Mouse (Mus musculus) lung, adult 2 months (tissue): ENCODE results near the gene Cenpj. TPM values are rescaled to one million over a fixed set of nuclear protein-coding genes. Genes with fewer than 3 reads are reported as not detected.
A peak's percentile ranks its signal among the peaks of the same experiment; 100 is the strongest.

ENCODE experiments used
- DNase-seq: peaks from one replicate; pipeline ENCODE4 v3.0.0; 2022
- H3K4me1 ChIP-seq: fragments of 200-500 bp; 2 replicates; pipeline ENCODE4 v1.6.1; 2011; ENCODE audit warnings: low read length; ENCODE audit not compliant: control insufficient read depth, insufficient read depth
- H3K4me3 ChIP-seq: fragments of 200-500 bp; replicated peaks from 2 replicates; pipeline ENCODE3; 2011; ENCODE audit warnings: low read depth, mild to moderate bottlenecking, control low read depth, low read length; ENCODE audit errors: extremely low read depth
- CTCF ChIP-seq: fragments of 200-500 bp; IDR thresholded peaks from 2 replicates; pipeline ENCODE4 v1.5.1; 2011; ENCODE audit warnings: mild to moderate bottlenecking, low read length, control low read depth; ENCODE audit not compliant: insufficient read depth
- POLR2A ChIP-seq: fragments of 200-500 bp; IDR thresholded peaks from 2 replicates; pipeline ENCODE4 v1.6.1; 2011; ENCODE audit warnings: low read depth, mild to moderate bottlenecking, control low read depth, low read length, borderline replicate concordance; ENCODE audit errors: extremely low read depth
- WGBS: fragments of 180-500 bp; shearing (Covaris S2); methylation state at CpG from one replicate; pipeline ENCODE4 v1.1.7; 2018; 5-methylcytosine and 5-hydroxymethylcytosine counted together
- polyA plus RNA-seq: library from polyadenylated mRNA; depleted of rRNA; stranded (reverse); fragments of >200 nt; gene quantifications from 2 replicates; pipeline ENCODE4 v1.2.3, GENCODE M21; 2012

Cenpj gene
- polyA plus RNA-seq, 1 experiment = 3.3 TPM

DNA sequence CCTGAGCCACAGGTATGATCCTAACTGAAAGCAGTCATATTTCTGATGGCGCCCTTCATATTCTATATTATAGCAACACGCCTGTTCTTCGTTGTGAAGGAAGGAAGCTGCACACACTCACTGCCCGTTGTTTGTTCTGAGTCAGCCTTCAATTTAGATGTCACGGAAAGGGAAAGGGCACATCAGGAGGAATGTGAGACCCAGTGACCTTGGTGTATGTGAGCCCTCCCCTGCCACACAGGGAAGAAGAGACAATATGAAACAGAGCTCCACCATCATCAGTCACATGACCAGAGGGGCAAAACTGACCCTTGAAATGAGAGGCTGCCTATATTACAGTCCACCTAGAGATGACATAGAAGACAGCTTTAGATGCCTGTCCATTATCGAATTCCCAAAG lies 7.1 kb upstream of the Cenpj start:
- 71% methylated on average over 6 of the region's 6 CpGs for WGBS
- TF ChIP-seq CTCF (no peak), POLR2A (no peak)
- H3K4me3 ChIP-seq = no peak overlapping the region
- peaks cover 4% of the 10 kb centered on the region; the same call in 1 of the 2 replicates for H3K4me1 ChIP-seq
- no peak for DNase-seq

- no peak for DNase-seq
- H3K4me1 ChIP-seq = peaks cover 7% of the 10 kb centered on the region; the same call in 1 of the 2 replicates
- WGBS = 63% methylated on average over 5 of the region's 5 CpGs
- no peak overlapping the region for H3K4me3 ChIP-seq
- no peak for TF ChIP-seq POLR2A
- no peak for TF ChIP-seq CTCF
Observed at GRCm38 (mm10) chr14:56581117-56581516, 5.9 kb upstream of the Cenpj start.

DNA sequence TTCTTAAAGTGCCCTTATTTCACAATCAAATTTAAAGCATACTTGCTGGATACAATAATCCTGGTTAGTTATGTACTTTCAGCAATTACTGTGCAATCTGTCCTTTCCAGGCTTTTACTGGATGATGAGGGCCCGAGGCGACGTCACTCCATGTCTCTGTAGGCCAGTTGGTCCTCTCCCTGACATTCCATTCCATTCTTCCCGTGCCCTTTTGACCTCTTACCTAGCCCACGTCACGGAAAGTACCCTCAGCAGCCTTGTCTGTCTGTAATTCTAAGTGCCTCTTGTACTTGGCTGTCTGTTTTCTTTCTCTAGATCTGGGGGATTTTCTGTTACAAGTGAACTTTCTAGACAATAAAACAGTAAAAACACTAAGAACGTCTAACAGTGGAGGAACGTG lies 3.8 kb upstream of the Cenpj start:
- no peak overlapping the region for H3K4me3 ChIP-seq
- TF ChIP-seq CTCF (no peak), POLR2A (no peak)
- DNase-seq = no peak
- peaks cover 9% of the 10 kb centered on the region; the same call in 1 of the 2 replicates for H3K4me1 ChIP-seq
- 59% methylated on average over 8 of the region's 8 CpGs for WGBS

DNA sequence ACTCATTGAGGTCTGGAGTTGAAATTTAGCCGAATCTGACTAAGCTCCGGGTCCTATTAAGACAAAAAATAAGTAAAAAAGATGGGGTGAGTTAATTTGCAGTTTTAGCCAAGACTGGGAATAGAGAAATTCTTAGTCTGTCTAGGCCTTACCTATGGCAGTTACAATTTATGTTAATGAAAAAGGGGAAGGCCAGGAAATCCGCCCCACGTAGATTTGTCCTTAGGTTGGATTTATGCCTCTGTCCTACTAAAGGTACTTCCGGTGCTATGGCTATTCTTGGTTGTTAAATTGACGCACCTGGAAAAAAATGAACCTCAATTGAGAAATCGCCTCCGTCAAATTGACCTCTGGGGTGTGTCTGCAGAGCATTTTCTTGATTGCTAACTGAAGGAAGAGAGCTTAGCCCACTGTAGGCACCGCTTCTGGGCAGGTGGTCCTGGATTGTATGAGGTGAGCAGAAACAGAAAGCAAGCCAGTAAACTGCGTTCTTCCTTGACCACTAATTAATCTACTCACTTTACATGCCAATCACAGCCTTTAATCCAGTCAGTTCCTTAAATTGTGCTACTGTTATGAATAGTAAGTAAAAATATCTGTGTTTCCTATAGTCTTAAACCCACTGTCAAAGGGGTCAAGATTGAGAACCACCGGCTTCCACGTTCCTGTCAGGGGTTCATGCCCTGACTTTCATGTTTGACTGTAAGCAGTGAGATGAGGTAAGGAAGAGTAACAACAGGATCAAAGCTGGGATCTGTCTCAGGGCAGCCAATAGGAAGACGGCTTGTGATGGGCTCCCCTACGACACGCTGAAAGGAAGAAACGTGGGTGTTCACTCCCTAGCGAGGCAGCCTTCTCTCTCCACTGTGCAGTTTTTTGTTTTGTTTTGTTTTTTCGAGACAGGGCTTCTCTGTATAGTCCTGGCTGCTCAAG lies 1.0 kb upstream of the Cenpj start:
- peak overlapping the region; percentile 83 for H3K4me3 ChIP-seq
- H3K4me1 ChIP-seq = peaks cover 9% of the 10 kb centered on the region; the same call in 1 of the 2 replicates
- no peak for TF ChIP-seq CTCF
- TF ChIP-seq POLR2A = no peak
- no peak for DNase-seq
- 42% methylated on average over 18 of the region's 18 CpGs for WGBS

- TF ChIP-seq CTCF (no peak), POLR2A (no peak)
- Histone ChIP-seq H3K4me3 (no peak overlapping the region), H3K4me1 (peaks cover 8% of the 10 kb centered on the region; the same call in 1 of the 2 replicates)
- WGBS = 74% methylated on average over 2 of the region's 2 CpGs
- no peak for DNase-seq
Observed at GRCm38 (mm10) chr14:56572546-56572945, 2.7 kb downstream of the Cenpj start.

- peak; percentile 30; the same call in 1 of the 2 replicates for TF ChIP-seq POLR2A
- TF ChIP-seq CTCF = no peak
- Histone ChIP-seq H3K4me1 (peaks cover 7% of the 10 kb centered on the region; the same call in 1 of the 2 replicates), H3K4me3 (peak overlapping the region; percentile 93)
- under 1% methylated on average over 59 of the region's 59 CpGs for WGBS
- peak; percentile 93 for DNase-seq
Observed at GRCm38 (mm10) chr14:56571310-56572093, 3.7 kb downstream of the Cenpj start.

- Histone ChIP-seq H3K4me1 (0 out of 2 replicates have a peak, but pooled peaks cover 3% of the 10 kb centered on the region), H3K4me3 (no peak overlapping the region)
- no peak for TF ChIP-seq CTCF
- TF ChIP-seq POLR2A = no peak
- WGBS = 70% methylated on average over 4 of the region's 4 CpGs
- no peak for DNase-seq
Observed at GRCm38 (mm10) chr14:56569041-56569440, 6.2 kb downstream of the Cenpj start.

- WGBS = 41% methylated on average over 7 of the region's 7 CpGs
- TF ChIP-seq POLR2A (no peak), CTCF (no peak)
- no peak for DNase-seq
- H3K4me1 ChIP-seq = 0 out of 2 replicates have a peak, but pooled peaks cover 3% of the 10 kb centered on the region
- H3K4me3 ChIP-seq = no peak overlapping the region
Observed at GRCm38 (mm10) chr14:56567476-56567875, 7.7 kb downstream of the Cenpj start.

DNA sequence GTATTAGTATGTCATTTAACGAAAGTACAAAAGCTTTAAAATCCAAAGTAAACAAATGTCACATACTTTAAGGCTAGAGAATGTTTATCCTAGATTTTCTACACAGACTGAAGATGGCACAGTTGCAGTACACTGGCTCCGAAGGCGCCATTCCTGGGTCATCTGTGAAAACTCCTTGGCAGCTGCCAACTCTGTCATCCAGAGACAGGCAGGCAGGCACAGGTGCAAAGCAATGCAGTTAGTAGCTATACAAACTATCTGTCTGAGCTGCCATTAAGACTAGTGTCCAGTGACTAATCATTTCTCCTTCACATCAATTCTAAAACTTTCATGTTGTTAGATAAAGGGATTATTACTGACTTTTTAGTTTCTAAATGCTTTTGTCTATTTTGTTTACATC lies 16.1 kb downstream of the Cenpj start:
- no peak for TF ChIP-seq POLR2A
- DNase-seq = no peak
- H3K4me1 ChIP-seq = no peaks in the 10 kb centered on the region
- 74% methylated on average over 3 of the region's 3 CpGs for WGBS
- H3K4me3 ChIP-seq = no peak overlapping the region

DNA sequence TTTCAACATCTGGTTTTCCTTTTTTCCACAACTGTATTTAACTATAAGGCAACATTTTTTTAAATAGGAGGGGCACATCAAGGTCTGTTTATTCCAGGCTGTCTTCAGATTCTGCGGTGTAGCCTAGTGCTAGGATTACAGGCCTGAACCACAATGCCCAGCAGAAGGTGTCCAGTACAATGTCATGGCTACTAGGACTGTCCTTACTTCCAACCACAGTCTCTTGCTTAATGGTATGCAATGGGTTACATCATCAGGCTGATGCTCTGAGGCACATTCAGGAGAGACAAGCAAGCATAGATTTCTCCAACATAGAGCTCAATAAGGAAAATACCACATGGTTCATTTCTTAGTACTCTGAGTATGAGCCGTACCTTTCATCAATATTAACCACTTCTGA lies 20.5 kb downstream of the Cenpj start:
- no peaks in the 10 kb centered on the region for H3K4me1 ChIP-seq
- TF ChIP-seq CTCF (no peak), POLR2A (no peak)
- WGBS = 91% methylated on average over 2 of the region's 2 CpGs
- DNase-seq = no peak
- H3K4me3 ChIP-seq = no peak overlapping the region
